Comparison of ENCODE assay signal across 18 mouse cellular contexts in genomic region chr1:134339757-134340619, GRCm38 (mm10). TPM values are rescaled to one million over a fixed set of nuclear protein-coding genes. Genes with fewer than 3 reads are reported as not detected.
A peak's percentile ranks its signal among the peaks of the same experiment; 100 is the strongest.
DNase-seq lines count a peak whose midpoint lies in the region; ATAC-seq and TF ChIP-seq lines count a peak whose summit lies in the region.
"Had no signal": no experiment of that assay in that cellular context is flagged by ENCODE, and none has a peak within 500 bp of the region (broad histone marks: within the 10 kb centered on the region; RNA-seq: fewer than 3 reads in every experiment).

No protein-coding gene starts in this region.

- no peak overlapping the region for H3K4me2 ChIP-seq in heart, embryonic 12.5 days
- H3K4me2 ChIP-seq in liver, embryonic 14.5 days (ENCODE audit: low read depth): no peak overlapping the region
- no peak overlapping the region for H3K4me2 ChIP-seq in liver, embryonic 12.5 days
- H3K4me2 ChIP-seq: intestine, embryonic 15.5 days; neural tube, embryonic 12.5 days had no signal

- no peaks in the 10 kb centered on the region for H3K9me3 ChIP-seq in heart, embryonic 12.5 days (replicated peaks)
- H3K9me3 ChIP-seq in liver, embryonic 14.5 days (ENCODE audit: control insufficient read depth, low read length): no peaks in the 10 kb centered on the region
- H3K9me3 ChIP-seq in liver, embryonic 12.5 days (replicated peaks): no peaks in the 10 kb centered on the region
- no peaks in the 10 kb centered on the region for H3K9me3 ChIP-seq in ES-E14 (ENCODE audit: control insufficient read depth, insufficient read depth, low read depth, low read length)
- H3K9me3 ChIP-seq: embryonic facial prominence, embryonic 10.5 days; forebrain, embryonic 10.5 days; intestine, embryonic 15.5 days; neural tube, embryonic 12.5 days had no signal

- peaks cover 72% of the 10 kb centered on the region for H3K4me1 ChIP-seq in heart, embryonic 12.5 days (replicated peaks)
- H3K4me1 ChIP-seq in liver, embryonic 14.5 days (replicated peaks; ENCODE audit: control insufficient read depth in 2 of 2, insufficient read depth in 2 of 2, low read length in 1 of 2): peaks cover 4 to 6% of the 10 kb centered on the region in 2 experiments
- peaks cover 29% of the 10 kb centered on the region for H3K4me1 ChIP-seq in liver, embryonic 12.5 days
- H3K4me1 ChIP-seq in ES-E14 (ENCODE audit: control insufficient read depth in 2 of 2, insufficient read depth in 2 of 2, low read length in 2 of 2, poor library complexity in 1 of 2): peaks cover 0 to 7% of the 10 kb centered on the region in 2 experiments; a peak in 1 of 4 replicates

- peak overlapping the region; percentile 81 for H3K27ac ChIP-seq in heart, embryonic 12.5 days (ENCODE audit: poor library complexity, severe bottlenecking)
- H3K27ac ChIP-seq in liver, embryonic 14.5 days: no peak overlapping the region
- no peak overlapping the region for H3K27ac ChIP-seq in liver, embryonic 12.5 days
- H3K27ac ChIP-seq in ES-E14 (ENCODE audit: insufficient read depth, low read depth, low read length, poor library complexity, severe bottlenecking): no peak overlapping the region
- H3K27ac ChIP-seq: embryonic facial prominence, embryonic 10.5 days; forebrain, embryonic 10.5 days; intestine, embryonic 15.5 days; neural tube, embryonic 12.5 days had no signal

- no peak for TF ChIP-seq EP300 in liver, embryonic 14.5 days (IDR thresholded peaks at IDR 0.05; ENCODE audit: low read depth)

- no peak for DNase-seq in heart, adult 18-20 months
- DNase-seq in liver, embryonic 14.5 days (ENCODE audit: low read depth in 3 of 3, low spot score in 3 of 3): no peak
- DNase-seq in ES-E14 (ENCODE audit: low read depth, low spot score): no peak
- DNase-seq in induced T-regulatory cell, adult 2 months (ENCODE audit: low read depth): peak; percentile 23
- DNase-seq in urinary bladder, postnatal 14 days (ENCODE audit: low spot score): no peak
- DNase-seq: midbrain, embryonic 14.5 days; thymus, adult 18-20 months had no signal

- no peaks in the 10 kb centered on the region for H3K36me3 ChIP-seq in heart, embryonic 12.5 days
- no peaks in the 10 kb centered on the region for H3K36me3 ChIP-seq in liver, embryonic 14.5 days (replicated peaks; ENCODE audit: control insufficient read depth, insufficient read depth, low read depth)
- H3K36me3 ChIP-seq in liver, embryonic 12.5 days: no peaks in the 10 kb centered on the region
- H3K36me3 ChIP-seq in ES-E14 (ENCODE audit: control insufficient read depth, insufficient read depth, low read length, poor library complexity, severe bottlenecking): no peaks in the 10 kb centered on the region; the same call in 1 of the 2 replicates
- H3K36me3 ChIP-seq: embryonic facial prominence, embryonic 10.5 days; forebrain, embryonic 10.5 days; intestine, embryonic 15.5 days; neural tube, embryonic 12.5 days had no signal

- ATAC-seq in heart, embryonic 12.5 days (ENCODE audit: insufficient number of reproducible peaks, low FRiP score): no peak
- ATAC-seq in liver, embryonic 14.5 days (ENCODE audit: insufficient read depth): no peak
- no peak for ATAC-seq in liver, embryonic 12.5 days
- ATAC-seq: intestine, embryonic 15.5 days had no signal

- WGBS in heart, embryonic 12.5 days: 90% methylated on average over 18 of the region's 18 CpGs
- WGBS in liver, embryonic 14.5 days (ENCODE audit: insufficient replicate concordance): 84% methylated on average over 18 of the region's 18 CpGs
- 78% methylated on average over 18 of the region's 18 CpGs for WGBS in liver, embryonic 12.5 days (ENCODE audit: insufficient replicate concordance)

- no peaks in the 10 kb centered on the region for H3K27me3 ChIP-seq in heart, embryonic 12.5 days (replicated peaks)
- 0 out of 2 replicates have a peak, but pooled peaks cover 4% of the 10 kb centered on the region for H3K27me3 ChIP-seq in liver, embryonic 14.5 days (ENCODE audit: control insufficient read depth, insufficient read depth, low read length)
- peaks cover 32% of the 10 kb centered on the region for H3K27me3 ChIP-seq in liver, embryonic 12.5 days (replicated peaks)
- H3K27me3 ChIP-seq: intestine, embryonic 15.5 days; neural tube, embryonic 12.5 days had no signal

- TF ChIP-seq CTCF in liver, embryonic 14.5 days (IDR thresholded peaks at IDR 0.05; ENCODE audit: low read depth): peak; percentile 58

- in situ Hi-C loops in ES-E14 (cut with MboI; ENCODE audit: low sequenced_read_pairs in 2 of 2, unreplicated experiment in 2 of 2): no loop called here

- no peak overlapping the region for H3K4me3 ChIP-seq in heart, embryonic 12.5 days
- no peak overlapping the region for H3K4me3 ChIP-seq in liver, embryonic 14.5 days (ENCODE audit: insufficient read depth in 1 of 2, low read depth in 2 of 2, low read length in 2 of 2)
- no peak overlapping the region for H3K4me3 ChIP-seq in liver, embryonic 12.5 days
- peak overlapping the region in 1 of 2 experiments; percentile 32; a peak in 1 of 4 replicates for H3K4me3 ChIP-seq in ES-E14 (ENCODE audit: insufficient read depth in 1 of 2, low read depth in 1 of 2, low read length in 2 of 2, poor library complexity in 1 of 2, severe bottlenecking in 1 of 2)
- H3K4me3 ChIP-seq: embryonic facial prominence, embryonic 10.5 days; forebrain, embryonic 10.5 days; intestine, embryonic 15.5 days; neural tube, embryonic 12.5 days had no signal

- no peak overlapping the region for H3K9ac ChIP-seq in heart, embryonic 12.5 days
- no peak overlapping the region for H3K9ac ChIP-seq in liver, embryonic 14.5 days (replicated peaks)
- H3K9ac ChIP-seq in liver, embryonic 12.5 days: no peak overlapping the region
- peak overlapping the region; percentile 12; the same call in 1 of the 2 replicates for H3K9ac ChIP-seq in ES-E14 (ENCODE audit: insufficient read depth, low read depth, low read length, poor library complexity, severe bottlenecking)
- H3K9ac ChIP-seq: intestine, embryonic 15.5 days; neural tube, embryonic 12.5 days had no signal

TF ChIP-seq in ES-E14, 5 proteins besides CTCF, POLR2A, EP300 and RAD21:
- TF ChIP-seq HCFC1 (IDR thresholded peaks at IDR 0.05; ENCODE audit: borderline replicate concordance, insufficient read depth, low read length) (no peak), CHD2 (IDR thresholded peaks at IDR 0.05; ENCODE audit: low read depth, low read length) (no peak), ZNF384 (IDR thresholded peaks at IDR 0.05; ENCODE audit: low read depth, low read length) (no peak), MAFK (IDR thresholded peaks at IDR 0.05; ENCODE audit: insufficient read depth, low read depth, low read length) (no peak), ZC3H11A (IDR thresholded peaks at IDR 0.05; ENCODE audit: borderline replicate concordance, low read depth, low read length) (no peak)

RNA-seq across cellular contexts. Expression of gene Ppfia4, which starts 7.3 kb away (rescaled TPM):
- 17.1 and 17.3 TPM in 2 replicates for polyA plus RNA-seq in heart, embryonic 12.5 days (2016; fragmentation: Nextera tagmentation; extraction: Ambion mirVana)
- total RNA-seq in heart, adult 18-20 months (2021): 1 to 10 TPM; 1.1 to 1.5 TPM
- polyA plus RNA-seq in liver, embryonic 14.5 days (2012; rRNA removed): 1.2 TPM in 2 replicates
- polyA plus RNA-seq in liver, embryonic 14.5 days (2014; fragmentation: Nextera tagmentation; extraction: Ambion mirVana): 1.1 and 1.8 TPM in 2 replicates
- polyA plus RNA-seq in liver, embryonic 12.5 days (2016; fragmentation: Nextera tagmentation; extraction: Ambion mirVana): 1.5 TPM in 2 replicates
- total RNA-seq in ES-E14 (2012; rRNA removed): 14.1 and 35.3 TPM in 2 replicates

RNA-seq across cellular contexts. Expression of gene Tmem183a, which starts 21.8 kb away (rescaled TPM):
- 67.6 and 73.8 TPM in 2 replicates for polyA plus RNA-seq in heart, embryonic 12.5 days (2016; fragmentation: Nextera tagmentation; extraction: Ambion mirVana)
- total RNA-seq in heart, adult 18-20 months (2021): 10 to 100 TPM; 11.1 to 14.2 TPM
- 34.1 and 35.4 TPM in 2 replicates for polyA plus RNA-seq in liver, embryonic 14.5 days (2012; rRNA removed)
- 49.1 and 59.1 TPM in 2 replicates for polyA plus RNA-seq in liver, embryonic 14.5 days (2014; fragmentation: Nextera tagmentation; extraction: Ambion mirVana)
- polyA plus RNA-seq in liver, embryonic 12.5 days (2016; fragmentation: Nextera tagmentation; extraction: Ambion mirVana): 62.9 and 69.7 TPM in 2 replicates
- total RNA-seq in ES-E14 (2012; rRNA removed): 100 and 120 TPM in 2 replicates

RNA-seq across cellular contexts. Expression of gene 4933406M09Rik, which starts 45.8 kb away (rescaled TPM):
- polyA plus RNA-seq in heart, embryonic 12.5 days (2016; fragmentation: Nextera tagmentation; extraction: Ambion mirVana): not detected in 2 replicates
- not detected for total RNA-seq in heart, adult 18-20 months (2021)
- polyA plus RNA-seq in liver, embryonic 14.5 days (2012; rRNA removed): not detected in 2 replicates
- polyA plus RNA-seq in liver, embryonic 14.5 days (2014; fragmentation: Nextera tagmentation; extraction: Ambion mirVana): not detected in 2 replicates
- not detected in 2 replicates for polyA plus RNA-seq in liver, embryonic 12.5 days (2016; fragmentation: Nextera tagmentation; extraction: Ambion mirVana)
- total RNA-seq in ES-E14 (2012; rRNA removed): 0.22 TPM in 1 of 2 replicates, not detected in the other
- total RNA-seq: adrenal gland, adult 18-20 months; gastrocnemius, adult 8-10 months; layer of hippocampus, adult 8-10 months; left cerebral cortex, postnatal 36 days had no signal
- polyA plus RNA-seq: embryonic facial prominence, embryonic 10.5 days; forebrain, embryonic 10.5 days; intestine, embryonic 15.5 days; lung, embryonic 16.5 days; midbrain, embryonic 14.5 days; neural tube, embryonic 12.5 days had no signal

RNA-seq across cellular contexts. Expression of gene Myog, which starts 50.2 kb away (rescaled TPM):
- 1.2 and 2.1 TPM in 2 replicates for polyA plus RNA-seq in heart, embryonic 12.5 days (2016; fragmentation: Nextera tagmentation; extraction: Ambion mirVana)
- total RNA-seq in heart, adult 18-20 months (2021): not detected
- 0.06 and 0.09 TPM in 2 replicates for polyA plus RNA-seq in liver, embryonic 14.5 days (2012; rRNA removed)
- polyA plus RNA-seq in liver, embryonic 14.5 days (2014; fragmentation: Nextera tagmentation; extraction: Ambion mirVana): not detected in 2 replicates
- polyA plus RNA-seq in liver, embryonic 12.5 days (2016; fragmentation: Nextera tagmentation; extraction: Ambion mirVana): 1.1 and 4.9 TPM in 2 replicates
- total RNA-seq in ES-E14 (2012; rRNA removed): 0.18 and 0.37 TPM in 2 replicates
- total RNA-seq: adrenal gland, adult 18-20 months; layer of hippocampus, adult 8-10 months; left cerebral cortex, postnatal 36 days had no signal
- polyA plus RNA-seq: forebrain, embryonic 10.5 days; midbrain, embryonic 14.5 days had no signal
